Mouse (Mus musculus) right cerebral cortex, adult 18-20 months (tissue): Measurements from ENCODE around the gene A030003K21Rik.
A peak's percentile ranks its signal among the peaks of the same experiment; 100 is the strongest.
"Not testable (repeated sequence)": the region's sequence is repeated elsewhere in the genome, so short reads cannot be mapped to it uniquely, and the experiment has no call there.

ENCODE experiments used
- DNase-seq: peaks from one replicate; pipeline ENCODE4 v3.0.0; 2022; ENCODE audit warnings: mixed read lengths

Gene A030003K21Rik

GRCm38 (mm10) chr1:82943295-82943694 lies at the start of gene A030003K21Rik:
Gene A030003K21Rik, minus strand, starts transcription at chr1:82943388.
- not testable (repeated sequence) for DNase-seq

GRCm38 (mm10) chr1:82992093-82992492 lies 48.9 kb upstream of the A030003K21Rik start:
- DNase-seq = no peak

GRCm38 (mm10) chr1:82991596-82991995 lies 48.4 kb upstream of the A030003K21Rik start:
- no peak for DNase-seq

- no peak for DNase-seq
Observed at GRCm38 (mm10) chr1:82991062-82991461, 47.9 kb upstream of the A030003K21Rik start.

GRCm38 (mm10) chr1:82987530-82988198 lies 44.5 kb upstream of the A030003K21Rik start:
- DNase-seq = peak; percentile 60

- DNase-seq = no peak
Observed at GRCm38 (mm10) chr1:82986738-82987137, 43.5 kb upstream of the A030003K21Rik start.

- DNase-seq = no peak
Observed at GRCm38 (mm10) chr1:82977840-82978239, 34.7 kb upstream of the A030003K21Rik start.

- DNase-seq = no peak
Observed at GRCm38 (mm10) chr1:82975750-82976149, 32.6 kb upstream of the A030003K21Rik start.

GRCm38 (mm10) chr1:82974342-82974741 lies 31.2 kb upstream of the A030003K21Rik start:
- no peak for DNase-seq

GRCm38 (mm10) chr1:82973901-82974300 lies 30.7 kb upstream of the A030003K21Rik start:
- no peak for DNase-seq

- no peak for DNase-seq
Observed at GRCm38 (mm10) chr1:82973244-82973643, 30.1 kb upstream of the A030003K21Rik start.

- no peak for DNase-seq
Observed at GRCm38 (mm10) chr1:82972046-82972445, 28.9 kb upstream of the A030003K21Rik start.

GRCm38 (mm10) chr1:82966413-82966812 lies 23.2 kb upstream of the A030003K21Rik start:
- DNase-seq = no peak

GRCm38 (mm10) chr1:82959870-82960385 lies 16.7 kb upstream of the A030003K21Rik start, which contains the start of gene Gm47955:
Gene Gm47955, plus strand, starts transcription at chr1:82960286.
- DNase-seq = no peak

- not testable (repeated sequence) for DNase-seq
Observed at GRCm38 (mm10) chr1:82955913-82956312, 12.7 kb upstream of the A030003K21Rik start, which contains the start of gene Gm7544. Gene Gm7544, minus strand, starts transcription at chr1:82956013.

- no peak for DNase-seq
Observed at GRCm38 (mm10) chr1:82948601-82949000, 5.4 kb upstream of the A030003K21Rik start.

- DNase-seq = not testable (repeated sequence)
Observed at GRCm38 (mm10) chr1:82946029-82946428, 2.8 kb upstream of the A030003K21Rik start.

- DNase-seq = not testable (repeated sequence)
Observed at GRCm38 (mm10) chr1:82942505-82942904, 683 bp downstream of the A030003K21Rik start.

- DNase-seq = no peak
Observed at GRCm38 (mm10) chr1:82938666-82939065, 4.5 kb downstream of the A030003K21Rik start.

- DNase-seq = not testable (repeated sequence)
Observed at GRCm38 (mm10) chr1:82931326-82931725, 11.9 kb downstream of the A030003K21Rik start, which contains the start of gene Gm6217. Gene Gm6217, minus strand, starts transcription at chr1:82931399.

GRCm38 (mm10) chr1:82930558-82930957 lies 12.6 kb downstream of the A030003K21Rik start:
- DNase-seq = not testable (repeated sequence)

GRCm38 (mm10) chr1:82924650-82925049 lies 18.5 kb downstream of the A030003K21Rik start, which contains the start of gene A030014E15Rik:
Gene A030014E15Rik, plus strand, starts transcription at chr1:82924917.
- no peak for DNase-seq

- DNase-seq = not testable (repeated sequence)
Observed at GRCm38 (mm10) chr1:82913434-82913833, 29.8 kb downstream of the A030003K21Rik start.

GRCm38 (mm10) chr1:82913025-82913424 lies 30.2 kb downstream of the A030003K21Rik start, which contains the start of gene A030005L19Rik:
Gene A030005L19Rik, plus strand, starts transcription at chr1:82913325.
- no peak for DNase-seq
